Mouse (Mus musculus) ES-E14 (cell line): ENCODE data around the gene Traf3ip1. TPM values are rescaled to one million over a fixed set of nuclear protein-coding genes. Genes with fewer than 3 reads are reported as not detected.

Source experiments
- DNase-seq: peaks from one replicate; pipeline ENCODE4 v3.0.0-alpha.2; 2013; ENCODE audit warnings: low read depth, low spot score
- H3K27ac ChIP-seq: 2 replicates; pipeline ENCODE4 v1.5.1; 2012; ENCODE audit warnings: low read depth, mild to moderate bottlenecking, low read length, moderate library complexity, mixed read lengths; ENCODE audit not compliant: poor library complexity, insufficient read depth, severe bottlenecking
- H3K36me3 ChIP-seq: 2 replicates; pipeline ENCODE4 v1.6.1; 2012; ENCODE audit warnings: mild to moderate bottlenecking, low read length, moderate library complexity, mixed read lengths; ENCODE audit not compliant: control insufficient read depth, poor library complexity, insufficient read depth, severe bottlenecking
- H3K4me1 ChIP-seq, 2 experiments: fragments of 150-350 bp in 1 of 2; sonication (generic) in 1 of 2; 2 replicates each; pipeline ENCODE4 v1.6.1; 2012; ENCODE audit warnings: low read length in 2 of 2, mild to moderate bottlenecking in 1 of 2, mixed read lengths in 1 of 2; ENCODE audit not compliant: control insufficient read depth in 2 of 2, insufficient read depth in 2 of 2, poor library complexity in 1 of 2
- H3K4me3 ChIP-seq, 2 experiments: fragments of 150-350 bp in 1 of 2; sonication (generic) in 1 of 2; 2 replicates each; pipeline ENCODE4 v1.5.1; 2012; ENCODE audit warnings: low read length in 2 of 2, low read depth in 1 of 2, mild to moderate bottlenecking in 1 of 2, mixed read lengths in 1 of 2; ENCODE audit not compliant: insufficient read depth in 1 of 2, poor library complexity in 1 of 2, severe bottlenecking in 1 of 2
- H3K9ac ChIP-seq: 2 replicates; pipeline ENCODE4 v1.6.1; 2012; ENCODE audit warnings: low read depth, mild to moderate bottlenecking, low read length, mixed read lengths; ENCODE audit not compliant: poor library complexity, insufficient read depth, severe bottlenecking
- H3K9me3 ChIP-seq: fragments of 150-350 bp; sonication (generic); 2 replicates; pipeline ENCODE4 v1.6.1; 2012; ENCODE audit warnings: low read depth, mild to moderate bottlenecking, low read length; ENCODE audit not compliant: control insufficient read depth, insufficient read depth
- CHD2 ChIP-seq: IDR thresholded peaks from 2 replicates; pipeline ENCODE4 v1.6.1; 2014; ENCODE audit warnings: mild to moderate bottlenecking, low read depth, low read length, inconsistent platforms
- HCFC1 ChIP-seq: IDR thresholded peaks from 2 replicates; pipeline ENCODE4 v1.6.1; 2012; ENCODE audit warnings: low read length, inconsistent platforms, borderline replicate concordance; ENCODE audit not compliant: insufficient read depth
- MAFK ChIP-seq: IDR thresholded peaks from 2 replicates; pipeline ENCODE4 v1.6.1; 2014; ENCODE audit warnings: mild to moderate bottlenecking, low read depth, low read length, inconsistent platforms; ENCODE audit not compliant: insufficient read depth
- ZC3H11A ChIP-seq: IDR thresholded peaks from 2 replicates; pipeline ENCODE4 v1.6.1; 2012; ENCODE audit warnings: low read depth, mild to moderate bottlenecking, inconsistent platforms, low read length, borderline replicate concordance
- ZNF384 ChIP-seq: IDR thresholded peaks from 2 replicates; pipeline ENCODE4 v1.6.1; 2012; ENCODE audit warnings: low read depth, low read length, inconsistent platforms
- in situ Hi-C, 2 experiments: fragments of 600-800 bp; cut with MboI; formaldehyde crosslinking; loops; one replicate each; pipeline ENCODE4 v1.15.1; 2025; ENCODE audit warnings: low sequenced_read_pairs in 2 of 2, inconsistent platforms in 1 of 2; ENCODE audit not compliant: unreplicated experiment in 2 of 2
- total RNA-seq: library from RNA; depleted of rRNA; stranded (reverse); fragments of 300-350 nt; gene quantifications from 2 replicates; pipeline ENCODE4 v1.2.3, GENCODE M21; 2012

Traf3ip1 gene
- total RNA-seq, 1 experiment, result 7.9 TPM

DNA sequence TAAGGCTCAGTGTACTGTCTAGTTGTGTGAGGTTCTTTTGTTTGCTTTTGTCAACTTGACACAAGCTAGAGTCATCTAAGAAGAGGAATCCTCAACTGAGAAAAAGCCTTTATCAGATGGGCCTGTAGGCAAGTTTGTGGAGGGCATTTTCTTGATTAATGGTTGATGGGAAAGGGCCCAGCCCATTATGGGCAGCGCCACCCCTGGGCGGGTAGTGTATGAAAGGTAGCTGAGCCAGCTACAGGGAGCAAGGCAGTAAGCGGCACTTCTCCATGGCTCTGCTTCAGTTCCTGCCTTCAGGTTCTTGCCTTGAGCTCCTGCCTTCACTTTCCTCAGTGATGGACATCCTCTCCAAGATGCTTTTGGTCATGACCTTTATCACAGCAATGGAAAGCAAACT lies 8.3 kb upstream of the Traf3ip1 start:
- TF ChIP-seq ZC3H11A, result no peak
- no peak for TF ChIP-seq HCFC1
- no peak for TF ChIP-seq MAFK
- TF ChIP-seq ZNF384, result no peak
- TF ChIP-seq CHD2, result no peak
- Histone ChIP-seq H3K9me3 (no peaks in the 10 kb centered on the region), H3K4me3 (no peak overlapping the region), H3K27ac (no peak overlapping the region), H3K9ac (no peak overlapping the region), H3K4me1 (no peaks in the 10 kb centered on the region), H3K36me3 (no peaks in the 10 kb centered on the region)
- in situ Hi-C loops, result no loop called here
- no peak for DNase-seq

DNA sequence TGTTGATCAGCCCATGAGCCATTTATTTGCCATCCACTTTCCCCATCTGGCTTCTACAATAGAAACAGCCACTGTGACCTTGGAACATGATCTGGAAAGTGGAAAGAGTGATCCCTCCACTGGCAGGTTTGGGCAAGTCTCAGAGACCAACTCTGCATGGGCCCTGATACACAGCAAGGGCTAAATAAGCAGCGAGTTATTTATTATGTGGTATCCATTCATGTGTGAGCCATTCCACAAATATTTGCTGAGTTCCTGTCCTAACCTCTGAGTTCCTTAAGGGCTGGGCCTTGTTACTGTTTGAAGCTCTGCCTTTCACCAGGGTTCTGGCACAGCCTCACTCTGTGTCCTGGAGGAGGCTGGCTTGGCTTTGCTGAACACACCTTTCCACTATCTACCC lies 4.1 kb upstream of the Traf3ip1 start:
- no peak overlapping the region for H3K4me3 ChIP-seq
- no peak overlapping the region for H3K27ac ChIP-seq
- DNase-seq, result no peak
- no peaks in the 10 kb centered on the region for H3K9me3 ChIP-seq
- no peak for TF ChIP-seq ZC3H11A
- no peak for TF ChIP-seq HCFC1
- TF ChIP-seq MAFK, result no peak
- no peak for TF ChIP-seq ZNF384
- TF ChIP-seq CHD2, result no peak
- H3K9ac ChIP-seq, result no peak overlapping the region
- H3K4me1 ChIP-seq, result peaks cover 0 to 5% of the 10 kb centered on the region in 2 experiments; a peak in 1 of 4 replicates
- in situ Hi-C loops, result no loop called here
- H3K36me3 ChIP-seq, result no peaks in the 10 kb centered on the region

DNA sequence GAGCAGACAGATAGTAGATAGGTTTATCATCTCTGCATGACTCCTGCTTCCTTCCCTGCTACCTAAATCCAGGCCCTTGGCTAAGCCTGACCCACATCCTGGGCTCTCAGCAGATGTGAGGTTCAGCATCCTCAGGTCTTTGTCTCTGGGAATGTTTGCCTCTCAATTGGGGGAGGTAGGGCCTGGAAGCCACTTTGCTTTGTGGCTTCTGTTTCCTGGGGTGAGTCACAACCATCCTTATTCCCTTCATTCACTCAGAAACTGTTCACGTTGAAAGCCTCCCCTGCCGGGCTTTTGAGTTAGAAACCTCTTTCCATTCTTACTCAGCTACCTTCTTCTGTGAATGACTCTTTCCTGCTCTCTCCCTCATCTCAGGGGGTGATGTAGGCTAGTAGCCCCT lies 1.7 kb upstream of the Traf3ip1 start:
- TF ChIP-seq MAFK (no peak), CHD2 (no peak), HCFC1 (no peak), ZC3H11A (no peak), ZNF384 (no peak)
- Histone ChIP-seq H3K4me3 (no peak overlapping the region), H3K4me1 (peaks cover 0 to 6% of the 10 kb centered on the region in 2 experiments; a peak in 1 of 4 replicates), H3K9me3 (no peaks in the 10 kb centered on the region), H3K27ac (no peak overlapping the region), H3K9ac (no peak overlapping the region), H3K36me3 (no peaks in the 10 kb centered on the region)
- in situ Hi-C loops, result no loop called here
- no peak for DNase-seq

DNA sequence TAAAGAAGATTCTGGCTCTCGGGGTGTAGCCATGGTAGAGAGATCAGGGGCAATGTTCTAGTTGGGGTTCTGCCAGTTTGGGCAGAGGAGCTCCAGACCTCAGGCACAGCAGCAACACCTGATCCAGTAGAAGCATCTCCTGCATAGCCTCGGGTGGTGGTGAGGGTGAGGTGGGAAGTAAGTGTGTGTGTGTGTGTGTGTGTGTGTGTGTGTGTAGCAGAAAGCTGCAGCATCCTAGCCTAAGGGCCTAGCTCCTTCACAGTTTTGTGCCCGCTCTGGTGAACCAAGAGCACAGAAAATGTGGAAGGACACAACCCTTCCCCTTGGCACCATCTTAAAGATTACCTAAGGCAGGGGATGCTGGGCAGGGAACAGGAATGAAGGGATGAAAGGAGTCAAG lies 509 bp upstream of the Traf3ip1 start:
- DNase-seq, result no peak
- in situ Hi-C loops, result no loop called here
- Histone ChIP-seq H3K9ac (peak overlapping the region; percentile 8; the same call in 1 of the 2 replicates), H3K4me3 (peak overlapping the region; percentile 54 to 84; a peak in 2 of 4 replicates), H3K36me3 (no peaks in the 10 kb centered on the region; the same call in 1 of the 2 replicates), H3K9me3 (no peaks in the 10 kb centered on the region), H3K27ac (no peak overlapping the region), H3K4me1 (peaks cover 0 to 6% of the 10 kb centered on the region in 2 experiments; a peak in 1 of 4 replicates)
- TF ChIP-seq ZNF384, result no peak
- TF ChIP-seq CHD2, result no peak
- TF ChIP-seq HCFC1, result no peak
- no peak for TF ChIP-seq MAFK
- TF ChIP-seq ZC3H11A, result no peak

DNA sequence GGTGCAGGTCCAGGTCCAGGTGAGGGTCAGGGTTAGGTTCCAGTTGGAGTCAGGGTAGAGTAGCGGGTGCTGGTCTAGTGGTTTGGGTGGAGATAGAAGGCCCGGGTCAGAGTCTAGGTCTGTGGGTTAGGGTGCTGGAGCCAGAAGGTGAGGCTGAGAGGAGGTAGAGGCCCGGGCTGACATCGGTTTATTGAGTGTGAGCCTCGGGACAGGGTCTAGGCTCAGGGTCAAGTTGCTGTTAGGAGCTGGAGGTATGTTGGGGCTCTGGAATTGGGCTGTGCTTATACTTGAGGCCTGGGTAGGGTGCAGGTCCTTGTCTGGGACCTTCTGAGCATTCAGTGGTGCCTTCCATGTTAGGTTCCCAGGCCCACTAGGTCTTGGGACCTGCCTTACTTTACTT lies 874 bp downstream of the Traf3ip1 start:
- no peak for TF ChIP-seq HCFC1
- no peak for TF ChIP-seq ZC3H11A
- no peak for TF ChIP-seq ZNF384
- TF ChIP-seq MAFK, result no peak
- no peak for TF ChIP-seq CHD2
- H3K27ac ChIP-seq, result no peak overlapping the region
- H3K36me3 ChIP-seq, result peaks cover 6% of the 10 kb centered on the region; the same call in 1 of the 2 replicates
- H3K9ac ChIP-seq, result peak overlapping the region; percentile 89
- peaks cover 0 to 6% of the 10 kb centered on the region in 2 experiments; a peak in 1 of 4 replicates for H3K4me1 ChIP-seq
- no peak for DNase-seq
- in situ Hi-C loops, result no loop called here
- no peaks in the 10 kb centered on the region for H3K9me3 ChIP-seq
- peak overlapping the region; percentile 84 to 89 for H3K4me3 ChIP-seq
